Mouse (Mus musculus) spleen, adult 2 months (tissue): ENCODE measurements at regions not wholly inside any gene's neighbourhood (a gene's known extent, or its start where the extent isn't known, plus 50 kb on each side); places are given as distances from the start of the nearest gene placed in this dataset.
"Not testable (repeated sequence)": the region's sequence is repeated elsewhere in the genome, so short reads cannot be mapped to it uniquely, and the experiment has no call there.

Experiments
- DNase-seq, 2 experiments: peaks; one replicate each; pipeline versions ENCODE4 v3.0.0 to v3.0.0-alpha.2; 2012 to 2021; ENCODE audit warnings: low spot score in 2 of 2, low read depth in 1 of 2
- H3K27ac ChIP-seq: fragments of 200-500 bp; 2 replicates; pipeline ENCODE4 v1.5.1; 2012; ENCODE audit warnings: low read length, inconsistent platforms; ENCODE audit not compliant: insufficient read depth
- H3K27me3 ChIP-seq: fragments of 200-500 bp; 2 replicates; pipeline ENCODE4 v1.6.1; 2012; ENCODE audit warnings: mild to moderate bottlenecking, moderate library complexity, low read length, inconsistent platforms; ENCODE audit not compliant: control insufficient read depth, insufficient read depth
- H3K36me3 ChIP-seq: fragments of 200-500 bp; 2 replicates; pipeline ENCODE4 v1.6.1; 2012; ENCODE audit warnings: mild to moderate bottlenecking, low read length, inconsistent platforms; ENCODE audit not compliant: control insufficient read depth, insufficient read depth
- H3K4me1 ChIP-seq: fragments of 200-500 bp; 2 replicates; pipeline ENCODE4 v1.6.1; 2011; ENCODE audit warnings: inconsistent platforms; ENCODE audit not compliant: control insufficient read depth, insufficient read depth, insufficient read length
- H3K4me3 ChIP-seq: fragments of 200-500 bp; 2 replicates; pipeline ENCODE4 v1.5.1; 2011; ENCODE audit warnings: mild to moderate bottlenecking, inconsistent platforms; ENCODE audit not compliant: insufficient read depth, insufficient read length; ENCODE audit errors: extremely low read depth
- CTCF ChIP-seq: fragments of 200-500 bp; IDR thresholded peaks from 2 replicates; pipeline ENCODE4 v1.5.1; 2011; ENCODE audit warnings: mild to moderate bottlenecking, inconsistent platforms; ENCODE audit not compliant: insufficient read depth, insufficient read length, insufficient replicate concordance; ENCODE audit errors: extremely low read depth
- POLR2A ChIP-seq: fragments of 200-500 bp; IDR thresholded peaks from 2 replicates; pipeline ENCODE4 v1.6.1; 2011; ENCODE audit warnings: low read depth, low read length, inconsistent platforms
- WGBS: fragments of 180-500 bp; shearing (Covaris S2); methylation state at CpG from one replicate; pipeline ENCODE4 v1.1.7; 2018; 5-methylcytosine and 5-hydroxymethylcytosine counted together

GRCm38 (mm10) chr14:114485781-114486180, 606.2 kb upstream of the Gpc5 start:
- no peak for TF ChIP-seq CTCF
- TF ChIP-seq POLR2A, result no peak
- no peaks in the 10 kb centered on the region for H3K36me3 ChIP-seq
- no peak overlapping the region for H3K4me3 ChIP-seq
- no peaks in the 10 kb centered on the region for H3K4me1 ChIP-seq
- DNase-seq, result no peak
- no peak overlapping the region for H3K27ac ChIP-seq
- 88% methylated on average over 4 of the region's 4 CpGs for WGBS
- H3K27me3 ChIP-seq, result no peaks in the 10 kb centered on the region

DNA sequence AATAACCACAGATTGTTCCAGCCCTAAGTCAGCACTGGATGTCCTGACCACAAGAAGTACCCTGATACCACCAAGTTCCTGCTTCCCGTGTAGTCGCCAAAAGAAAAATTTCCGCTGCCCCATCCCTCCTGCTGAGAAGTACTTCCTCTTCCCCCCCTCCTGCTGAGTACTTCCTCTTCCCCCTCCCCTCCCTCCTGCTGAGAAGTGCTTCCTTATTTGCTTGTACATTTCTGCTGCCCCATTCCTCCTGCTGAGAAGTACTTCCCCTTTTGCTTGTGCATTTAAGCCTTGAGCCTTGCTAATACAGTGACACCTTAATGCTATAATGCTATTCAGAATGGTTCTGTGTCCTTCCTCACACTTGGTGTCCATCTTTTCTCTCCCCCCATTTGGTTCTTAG, 598.6 kb upstream of the Gpc5 start:
- 89% methylated on average over 3 of the region's 3 CpGs for WGBS
- DNase-seq, result not testable (repeated sequence)

DNA sequence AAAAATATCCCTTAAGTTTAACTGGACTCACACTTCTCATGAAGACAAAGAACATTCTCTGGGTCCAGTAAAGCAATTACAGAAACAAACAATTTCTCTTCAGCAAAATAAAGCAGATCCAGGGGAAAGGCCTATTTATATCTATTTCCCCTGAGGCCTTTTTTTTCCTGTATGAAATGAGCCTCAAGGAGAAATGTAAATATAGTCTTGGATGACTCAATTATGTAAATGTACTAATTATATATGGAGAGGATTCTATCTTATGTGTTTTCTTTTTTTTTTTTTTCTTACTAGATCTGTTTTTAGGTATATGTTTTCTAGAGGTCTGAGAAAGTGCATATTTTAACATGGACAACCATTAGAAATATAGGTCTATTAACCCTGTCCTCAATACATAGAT, 587.0 kb upstream of the Gpc5 start:
- H3K4me1 ChIP-seq, result no peaks in the 10 kb centered on the region
- no peak overlapping the region for H3K27ac ChIP-seq
- no peaks in the 10 kb centered on the region for H3K36me3 ChIP-seq
- no peak for DNase-seq
- H3K27me3 ChIP-seq, result no peaks in the 10 kb centered on the region
- no peak overlapping the region for H3K4me3 ChIP-seq
- TF ChIP-seq POLR2A (no peak), CTCF (no peak)

More for the DNA sequence above, 598.6 kb upstream of the Gpc5 start:
- not testable (repeated sequence) for H3K4me3 ChIP-seq, H3K36me3 ChIP-seq, H3K27me3 ChIP-seq, H3K4me1 ChIP-seq, H3K27ac ChIP-seq

DNA sequence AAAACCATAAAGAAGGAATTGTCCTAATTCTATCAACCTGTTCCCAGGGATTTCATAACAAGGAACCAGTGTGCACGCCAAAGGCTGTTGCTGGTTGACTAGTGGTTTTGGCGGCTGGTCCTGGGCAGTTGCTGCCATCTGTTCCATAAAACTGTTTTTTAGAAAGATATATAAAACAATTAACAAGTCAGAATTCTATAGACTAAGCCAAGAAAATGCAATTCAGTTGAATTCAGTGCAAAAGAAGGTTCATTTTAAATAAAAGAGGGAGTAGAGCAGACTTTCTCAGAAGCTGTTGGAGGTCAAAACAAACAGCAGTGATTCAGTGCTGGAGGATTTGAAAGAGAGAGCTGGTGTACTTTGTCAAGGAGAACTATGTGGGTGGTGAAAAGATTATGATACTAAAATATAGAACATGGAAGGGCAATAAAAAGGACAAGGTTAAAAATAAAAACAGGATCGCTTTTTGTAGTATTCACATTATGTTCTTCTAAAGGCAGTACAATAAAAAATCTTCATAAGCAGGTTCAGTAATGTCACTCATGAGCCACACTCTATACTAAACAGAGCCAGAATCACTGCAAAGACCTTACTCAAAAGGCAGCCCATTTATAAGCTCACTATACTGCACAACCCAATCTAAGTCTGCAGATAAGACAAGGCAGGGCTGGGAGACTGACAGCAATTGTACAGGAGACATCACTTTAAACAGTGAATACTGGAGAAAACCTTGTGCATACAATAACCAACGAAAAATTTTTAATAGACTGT, 543.9 kb upstream of the Gpc5 start:
- TF ChIP-seq POLR2A, result no peak
- no peak for TF ChIP-seq CTCF
- no peak for DNase-seq
- Histone ChIP-seq H3K36me3 (no peaks in the 10 kb centered on the region), H3K4me1 (no peaks in the 10 kb centered on the region), H3K27me3 (no peaks in the 10 kb centered on the region), H3K4me3 (no peak overlapping the region), H3K27ac (no peak overlapping the region)
- WGBS, result 80% methylated on average over 4 of the region's 4 CpGs

DNA sequence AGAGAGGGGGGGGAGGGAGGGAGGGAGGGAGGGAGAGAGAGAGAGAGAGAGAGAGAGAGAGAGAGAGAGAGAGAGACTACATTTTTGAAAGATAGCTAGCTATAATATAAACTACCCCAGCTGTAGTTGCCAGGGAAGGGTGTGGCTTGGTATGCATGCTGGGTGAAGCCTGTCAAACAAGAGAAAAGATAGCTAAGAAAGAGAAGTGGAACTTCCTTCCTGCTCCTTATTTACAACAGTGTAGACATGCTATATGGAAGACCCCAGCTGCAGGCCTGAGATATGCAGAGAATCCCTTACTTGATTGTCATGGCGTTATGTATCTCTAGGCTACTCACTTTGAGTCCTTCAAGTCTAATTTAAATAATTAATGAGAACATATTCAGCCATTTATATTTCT, 542.9 kb upstream of the Gpc5 start:
- 87% methylated on average over 1 of the region's 1 CpGs for WGBS
- DNase-seq, result no peak

DNA sequence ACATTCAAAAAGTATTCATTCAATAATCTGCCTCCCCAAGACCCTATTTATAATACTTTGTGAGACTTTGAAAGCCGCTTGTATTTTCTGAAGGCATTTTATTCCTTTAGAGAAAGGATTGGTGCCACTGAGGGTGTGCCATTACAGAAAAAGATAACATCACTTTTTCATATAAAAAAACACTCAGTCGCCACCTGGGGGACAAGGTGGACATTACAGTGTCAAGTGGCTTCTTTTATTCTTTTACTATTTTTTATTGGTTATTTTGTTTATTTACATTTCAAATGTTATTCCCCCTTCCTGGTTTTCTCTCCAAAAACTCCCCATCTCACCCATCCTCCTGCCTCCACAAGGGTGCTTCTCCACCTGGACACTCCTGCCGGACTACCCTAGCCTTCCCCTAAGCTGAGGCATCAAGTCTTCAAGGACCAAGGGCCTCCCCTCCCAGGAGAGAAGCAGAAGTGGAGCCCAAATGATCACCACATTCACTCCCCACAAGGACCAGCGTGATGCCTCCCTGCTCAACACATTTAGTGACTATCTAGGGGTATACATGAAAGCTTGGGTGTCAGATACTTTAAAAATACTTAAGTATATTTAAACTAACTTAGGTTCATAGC, 525.5 kb upstream of the Gpc5 start:
- no peak overlapping the region for H3K4me3 ChIP-seq
- no peak for TF ChIP-seq CTCF
- H3K4me1 ChIP-seq, result no peaks in the 10 kb centered on the region
- H3K27ac ChIP-seq, result no peak overlapping the region
- no peaks in the 10 kb centered on the region for H3K36me3 ChIP-seq
- H3K27me3 ChIP-seq, result no peaks in the 10 kb centered on the region
- no peak for DNase-seq
- 42% methylated on average over 4 of the region's 4 CpGs for WGBS

More for the DNA sequence above, 542.9 kb upstream of the Gpc5 start:
- H3K36me3 ChIP-seq, result no peaks in the 10 kb centered on the region
- no peaks in the 10 kb centered on the region for H3K4me1 ChIP-seq
- no peaks in the 10 kb centered on the region for H3K27me3 ChIP-seq
- no peak for TF ChIP-seq POLR2A
- TF ChIP-seq CTCF, result no peak
- no peak overlapping the region for H3K4me3 ChIP-seq
- H3K27ac ChIP-seq, result no peak overlapping the region

- Histone ChIP-seq H3K36me3 (no peaks in the 10 kb centered on the region), H3K27me3 (no peaks in the 10 kb centered on the region), H3K4me1 (no peaks in the 10 kb centered on the region), H3K27ac (no peak overlapping the region), H3K4me3 (no peak overlapping the region)
- DNase-seq, result no peak
- WGBS, result 26% methylated on average over 14 of the region's 14 CpGs
- no peak for TF ChIP-seq POLR2A
- TF ChIP-seq CTCF, result no peak
Observed at GRCm38 (mm10) chr14:114567673-114568309, 524.2 kb upstream of the Gpc5 start.
